Comparison of ENCODE assay signal across 24 mouse cellular contexts in the genomic region with DNA sequence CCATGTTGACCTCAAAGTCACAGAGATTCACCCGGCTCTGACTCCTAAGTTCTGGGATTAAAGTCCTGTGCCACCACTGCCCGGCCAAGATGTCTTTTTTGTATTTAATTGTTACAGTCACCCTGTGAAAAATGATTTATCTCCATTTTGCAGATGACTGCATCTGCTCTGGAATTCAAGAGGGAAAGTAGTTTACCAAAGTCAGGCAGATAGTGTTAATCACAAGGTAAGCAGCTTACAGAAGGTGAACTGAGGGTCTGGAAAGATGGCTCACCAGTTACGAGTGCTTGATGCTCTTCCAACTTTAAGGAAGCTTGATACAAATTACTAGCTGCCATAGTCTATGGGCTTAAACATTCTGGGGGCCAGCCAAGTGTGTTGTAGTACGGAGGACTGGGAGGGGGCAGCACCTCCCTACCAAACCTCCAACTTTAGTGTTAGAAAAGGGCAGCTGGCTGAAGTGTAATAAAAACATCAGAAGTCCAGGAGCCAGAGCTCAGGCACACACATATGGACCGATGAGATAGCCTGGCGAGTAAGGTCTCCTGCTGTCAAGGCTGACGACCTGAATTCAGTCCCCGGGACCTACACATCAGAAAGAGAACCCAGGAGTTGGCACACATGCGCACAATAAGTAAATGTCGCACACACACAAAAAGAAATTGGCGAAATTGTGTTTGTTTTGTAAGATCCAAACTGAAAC. TPM values are rescaled to one million over a fixed set of nuclear protein-coding genes. Genes with fewer than 3 reads are reported as not detected.
DNase-seq lines count a peak whose midpoint lies in the region; ATAC-seq and TF ChIP-seq lines count a peak whose summit lies in the region.
"Had no signal": no experiment of that assay in that cellular context is flagged by ENCODE, and none has a peak within 500 bp of the region (broad histone marks: within the 10 kb centered on the region; RNA-seq: fewer than 3 reads in every experiment).

No protein-coding gene starts in this region.

- no peak for TF ChIP-seq POLR2A in heart, adult 2 months (IDR thresholded peaks at IDR 0.05; ENCODE audit: insufficient read depth, low read depth, low read length)

- no peak overlapping the region for H3K4me3 ChIP-seq in heart, adult 2 months
- H3K4me3 ChIP-seq in liver, embryonic 11.5 days (ENCODE audit: low read depth, low read length) = no peak overlapping the region
- H3K4me3 ChIP-seq: embryonic facial prominence, embryonic 13.5 days; hindbrain, embryonic 15.5 days; limb, embryonic 10.5 days; midbrain, embryonic 13.5 days had no signal

- H3K9ac ChIP-seq in heart, adult 2 months (ENCODE audit: low read depth, low read length) = no peak overlapping the region
- no peak overlapping the region for H3K9ac ChIP-seq in liver, embryonic 11.5 days (ENCODE audit: low read depth, low read length)
- H3K9ac ChIP-seq: embryonic facial prominence, embryonic 13.5 days; hindbrain, embryonic 15.5 days; midbrain, embryonic 13.5 days had no signal

- H3K79me2 ChIP-seq in heart, adult 2 months (replicated peaks; ENCODE audit: control insufficient read depth, insufficient read depth, low read length) = no peaks in the 10 kb centered on the region

- intact Hi-C loops in heart, adult 2 months (cut with DNase I) = no loop called here
- intact Hi-C loops in heart, postnatal 36 days (cut with DNase I) = no loop called here

- DNase-seq in heart, adult 2 months = no peak
- no peak for DNase-seq in heart, postnatal 36 days
- no peak for DNase-seq in liver, embryonic 11.5 days (ENCODE audit: low spot score)
- DNase-seq in liver = no peak
- DNase-seq in spleen, adult 12 weeks (ENCODE audit: low spot score) = no peak
- DNase-seq: B cell, adult 2 months; cerebellum, adult 2 months; heart, adult 18-20 months; right cerebral cortex, adult 18-20 months; thymus, postnatal 25 days had no signal

- ATAC-seq in liver, embryonic 11.5 days (replicated peaks; ENCODE audit: low FRiP score) = peak; percentile 34
- peak; percentile 61 for ATAC-seq in erythroid progenitor cell, adult 5-6 weeks (replicated peaks; ENCODE audit: low FRiP score, poor library complexity, severe bottlenecking)
- ATAC-seq in megakaryocyte-erythroid progenitor cell, adult 5-6 weeks (replicated peaks; ENCODE audit: low FRiP score, low TSS enrichment, poor library complexity, severe bottlenecking) = peak; percentile 43
- ATAC-seq: midbrain, embryonic 13.5 days had no signal

- no peak overlapping the region for H3K27ac ChIP-seq in heart, adult 2 months
- peak overlapping the region; percentile 1; the same call in 1 of the 2 replicates for H3K27ac ChIP-seq in liver, embryonic 11.5 days (ENCODE audit: low read depth, low read length)
- H3K27ac ChIP-seq: embryonic facial prominence, embryonic 13.5 days; hindbrain, embryonic 15.5 days; limb, embryonic 10.5 days; midbrain, embryonic 13.5 days had no signal

- H3K4me2 ChIP-seq in liver, embryonic 11.5 days = no peak overlapping the region
- H3K4me2 ChIP-seq: embryonic facial prominence, embryonic 13.5 days; hindbrain, embryonic 15.5 days; midbrain, embryonic 13.5 days had no signal

- TF ChIP-seq CTCF in heart, adult 2 months (IDR thresholded peaks at IDR 0.05) = peak; percentile 22

- H3K9me3 ChIP-seq in liver, embryonic 11.5 days (ENCODE audit: control insufficient read depth, low read length) = no peaks in the 10 kb centered on the region
- H3K9me3 ChIP-seq: embryonic facial prominence, embryonic 13.5 days; hindbrain, embryonic 15.5 days; limb, embryonic 10.5 days; midbrain, embryonic 13.5 days had no signal

- TF ChIP-seq EP300 in heart, adult 2 months (IDR thresholded peaks at IDR 0.05; ENCODE audit: insufficient read depth, low read depth, low read length) = no peak

- H3K27me3 ChIP-seq in heart, adult 2 months (ENCODE audit: control insufficient read depth, insufficient read depth, low read length) = no peaks in the 10 kb centered on the region
- H3K27me3 ChIP-seq in liver, embryonic 11.5 days (replicated peaks; ENCODE audit: control insufficient read depth, insufficient read depth, low read length) = no peaks in the 10 kb centered on the region
- H3K27me3 ChIP-seq: embryonic facial prominence, embryonic 13.5 days; hindbrain, embryonic 15.5 days; midbrain, embryonic 13.5 days had no signal

- no peaks in the 10 kb centered on the region for H3K4me1 ChIP-seq in heart, adult 2 months (ENCODE audit: control insufficient read depth, insufficient read depth, low read length)
- H3K4me1 ChIP-seq in liver, embryonic 11.5 days (replicated peaks; ENCODE audit: control insufficient read depth, insufficient read depth, low read length) = peaks cover 9% of the 10 kb centered on the region
- H3K4me1 ChIP-seq: embryonic facial prominence, embryonic 13.5 days; hindbrain, embryonic 15.5 days; limb, embryonic 10.5 days; midbrain, embryonic 13.5 days had no signal

- H3K36me3 ChIP-seq in heart, adult 2 months (ENCODE audit: control insufficient read depth, insufficient read depth, low read length) = no peaks in the 10 kb centered on the region
- H3K36me3 ChIP-seq in liver, embryonic 11.5 days (ENCODE audit: control insufficient read depth, insufficient read depth, low read length) = peaks cover 11% of the 10 kb centered on the region

- 68% methylated on average over 11 of the region's 11 CpGs for WGBS in heart, adult 2 months
- WGBS in liver, embryonic 11.5 days = 70% methylated on average over 11 of the region's 11 CpGs

RNA-seq across cellular contexts. Expression of gene Gm10842, which starts 2.0 kb away (rescaled TPM):
- not detected for total RNA-seq in heart, adult 2 months (2021)
- polyA plus RNA-seq in heart, adult 2 months (2012; rRNA removed) = not detected in 2 replicates
- total RNA-seq in heart, postnatal 36 days (2021) = not detected
- not detected in 2 replicates for polyA plus RNA-seq in liver, embryonic 11.5 days (2014; fragmentation: Nextera tagmentation; extraction: Ambion mirVana)
- total RNA-seq in erythroid progenitor cell, adult 5-6 weeks (2015; ENCODE audit: low replicate concordance) = not detected in 2 replicates
- total RNA-seq in erythroid progenitor cell, adult 5-6 weeks (2017; ENCODE audit: low replicate concordance) = not detected in 2 replicates
- total RNA-seq in megakaryocyte-erythroid progenitor cell, adult 5-6 weeks (2014; fragmentation: Nextera tagmentation) = not detected in 2 replicates
- not detected in 2 replicates for total RNA-seq in megakaryocyte-erythroid progenitor cell, adult 5-6 weeks (2017)
- total RNA-seq: adrenal gland, adult 18-20 months; common myeloid progenitor, adult 5-6 weeks; heart, adult 18-20 months; layer of hippocampus, postnatal 25 days had no signal
- polyA plus RNA-seq: cerebellum, adult 2 months; embryonic facial prominence, embryonic 13.5 days; forebrain, embryonic 11.5 days; heart, postnatal 0 days; hindbrain, embryonic 15.5 days; large intestine, adult 2 months; limb, embryonic 10.5 days; midbrain, embryonic 13.5 days; spleen, adult 2 months; stomach, embryonic 16.5 days had no signal

RNA-seq across cellular contexts. Expression of gene Mettl2, which starts 18.4 kb away (rescaled TPM):
- 10 to 100 TPM; 10.1 to 12.8 TPM for total RNA-seq in heart, adult 2 months (2021)
- polyA plus RNA-seq in heart, adult 2 months (2012; rRNA removed) = 9.0 and 14.7 TPM in 2 replicates
- 10 to 100 TPM; 10.9 to 11.2 TPM for total RNA-seq in heart, postnatal 36 days (2021)
- 46.2 and 46.9 TPM in 2 replicates for polyA plus RNA-seq in liver, embryonic 11.5 days (2014; fragmentation: Nextera tagmentation; extraction: Ambion mirVana)
- 2.9 TPM in 1 of 2 replicates, not detected in the other for total RNA-seq in erythroid progenitor cell, adult 5-6 weeks (2015; ENCODE audit: low replicate concordance)
- total RNA-seq in erythroid progenitor cell, adult 5-6 weeks (2017; ENCODE audit: low replicate concordance) = 1.7 and 7.1 TPM in 2 replicates
- 44.5 and 60.0 TPM in 2 replicates for total RNA-seq in megakaryocyte-erythroid progenitor cell, adult 5-6 weeks (2014; fragmentation: Nextera tagmentation)
- 28.5 and 30.1 TPM in 2 replicates for total RNA-seq in megakaryocyte-erythroid progenitor cell, adult 5-6 weeks (2017)

RNA-seq across cellular contexts. Expression of gene Tlk2, which starts 33.9 kb away (rescaled TPM):
- total RNA-seq in heart, adult 2 months (2021) = 10 to 100 TPM; 35.9 to 41.9 TPM
- 11.5 and 20.2 TPM in 2 replicates for polyA plus RNA-seq in heart, adult 2 months (2012; rRNA removed)
- 10 to 100 TPM; 39.6 to 41.2 TPM for total RNA-seq in heart, postnatal 36 days (2021)
- polyA plus RNA-seq in liver, embryonic 11.5 days (2014; fragmentation: Nextera tagmentation; extraction: Ambion mirVana) = 16.1 and 18.2 TPM in 2 replicates
- total RNA-seq in erythroid progenitor cell, adult 5-6 weeks (2015; ENCODE audit: low replicate concordance) = 33.9 and 55.3 TPM in 2 replicates
- total RNA-seq in erythroid progenitor cell, adult 5-6 weeks (2017; ENCODE audit: low replicate concordance) = 67.9 and 85.7 TPM in 2 replicates
- 42.9 and 52.9 TPM in 2 replicates for total RNA-seq in megakaryocyte-erythroid progenitor cell, adult 5-6 weeks (2014; fragmentation: Nextera tagmentation)
- 87.4 and 94.0 TPM in 2 replicates for total RNA-seq in megakaryocyte-erythroid progenitor cell, adult 5-6 weeks (2017)
